Mouse (Mus musculus): Measurements from ENCODE around the gene Cactin. TPM values are rescaled to one million over a fixed set of nuclear protein-coding genes. Genes with fewer than 3 reads are reported as not detected.
A peak's percentile ranks its signal among the peaks of the same experiment; 100 is the strongest.

Cactin gene
- polyA plus RNA-seq, 2 experiments: 25.3 to 50.0 TPM

GRCm38 (mm10) chr10:81314201-81314600 lies 6.7 kb upstream of the Cactin start:
- TF ChIP-seq POLR2A (IDR thresholded peaks at IDR 0.05; ENCODE audit: borderline replicate concordance, extremely low read depth, insufficient read depth, insufficient read length): no peak
- H3K4me2 ChIP-seq (replicated peaks; ENCODE audit: low read depth, low read length, severe bottlenecking): no peak overlapping the region
- 78% methylated on average over 7 of the region's 7 CpGs for WGBS
- H3K4me1 ChIP-seq (ENCODE audit: control insufficient read depth, insufficient read depth, low read length): peaks cover 11% of the 10 kb centered on the region
- DNase-seq (ENCODE audit: low spot score) (no peak), ATAC-seq (ENCODE audit: low FRiP score, low read depth) (no peak)
- H3K27ac ChIP-seq (replicated peaks; ENCODE audit: low read depth, low read length): no peak overlapping the region
- H3K4me3 ChIP-seq (replicated peaks; ENCODE audit: low read length): no peak overlapping the region
- no peak overlapping the region for H3K9ac ChIP-seq (ENCODE audit: low read depth, low read length, severe bottlenecking)
- no peaks in the 10 kb centered on the region for H3K9me3 ChIP-seq (ENCODE audit: control insufficient read depth, low read length)
- no peaks in the 10 kb centered on the region for H3K27me3 ChIP-seq (ENCODE audit: control insufficient read depth, insufficient read depth, low read length)
- H3K36me3 ChIP-seq (ENCODE audit: control insufficient read depth, insufficient read depth, low read length): peaks cover 90% of the 10 kb centered on the region

DNA sequence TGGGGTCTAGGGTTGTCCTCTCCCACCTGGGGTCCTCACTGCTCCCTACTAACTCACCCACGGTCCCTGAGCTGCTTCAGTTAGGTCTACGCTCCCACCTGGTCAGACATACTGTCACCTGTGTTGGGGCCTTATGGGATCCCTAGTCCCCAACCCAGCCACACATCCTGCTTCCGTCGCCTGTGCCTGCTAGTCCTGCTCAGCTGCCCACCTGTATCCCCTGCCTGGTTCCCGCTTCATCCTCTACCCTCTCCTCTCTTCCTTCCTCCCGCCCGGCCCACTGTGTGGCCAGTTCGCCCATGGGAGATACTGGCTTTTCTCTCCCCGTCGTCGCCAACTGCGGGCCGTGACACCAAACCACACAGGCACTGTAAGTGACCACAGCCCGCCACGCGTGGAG lies 5.3 kb upstream of the Cactin start:
- peaks cover 18% of the 10 kb centered on the region for H3K4me1 ChIP-seq (ENCODE audit: control insufficient read depth, insufficient read depth, low read length)
- ATAC-seq (ENCODE audit: low FRiP score, low read depth) (no peak), DNase-seq (ENCODE audit: low spot score) (no peak)
- no peak overlapping the region for H3K4me3 ChIP-seq (replicated peaks; ENCODE audit: low read length)
- no peak overlapping the region for H3K27ac ChIP-seq (replicated peaks; ENCODE audit: low read depth, low read length)
- H3K9me3 ChIP-seq (ENCODE audit: control insufficient read depth, low read length): no peaks in the 10 kb centered on the region
- no peak for TF ChIP-seq POLR2A (IDR thresholded peaks at IDR 0.05; ENCODE audit: borderline replicate concordance, extremely low read depth, insufficient read depth, insufficient read length)
- WGBS: 93% methylated on average over 16 of the region's 16 CpGs
- no peak overlapping the region for H3K9ac ChIP-seq (ENCODE audit: low read depth, low read length, severe bottlenecking)
- H3K4me2 ChIP-seq (replicated peaks; ENCODE audit: low read depth, low read length, severe bottlenecking): no peak overlapping the region
- H3K27me3 ChIP-seq (ENCODE audit: control insufficient read depth, insufficient read depth, low read length): no peaks in the 10 kb centered on the region
- peaks cover 78% of the 10 kb centered on the region for H3K36me3 ChIP-seq (ENCODE audit: control insufficient read depth, insufficient read depth, low read length)

DNA sequence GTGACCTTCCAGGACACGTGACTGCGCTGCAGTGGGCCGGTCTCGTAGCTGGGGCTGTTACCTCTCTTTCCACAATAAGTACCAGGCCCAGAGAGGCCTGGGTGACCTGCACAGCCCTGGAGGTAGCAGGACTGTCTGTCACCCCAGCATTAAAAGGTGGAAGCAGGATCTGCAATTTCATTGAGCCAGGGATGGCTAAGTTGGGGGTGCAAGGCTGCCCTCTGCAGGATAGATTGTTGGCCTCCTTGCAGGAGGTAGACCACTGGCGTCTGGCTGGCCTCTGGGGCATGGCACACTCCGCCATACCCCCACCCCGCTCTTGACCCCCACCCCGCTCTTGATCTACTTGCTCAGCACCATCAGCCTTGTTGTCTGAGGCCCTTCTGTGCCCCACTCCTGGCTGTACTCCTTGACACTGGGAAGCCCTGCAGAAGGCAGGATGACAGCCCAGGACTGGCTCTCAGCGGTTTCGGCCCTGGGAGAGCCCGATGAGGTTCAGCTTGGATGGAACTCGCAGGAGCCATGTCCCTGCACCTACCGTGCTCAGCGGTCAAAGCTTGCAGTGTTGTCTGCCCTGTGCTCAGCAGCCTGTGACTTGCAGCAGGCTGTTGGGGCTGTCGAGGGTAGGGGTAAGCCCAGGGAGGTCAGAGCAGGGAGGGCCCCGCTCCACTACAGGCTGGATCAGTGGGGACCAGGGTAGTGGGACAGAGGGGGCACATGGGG lies 4.4 kb upstream of the Cactin start:
- no peak for TF ChIP-seq POLR2A (IDR thresholded peaks at IDR 0.05; ENCODE audit: borderline replicate concordance, extremely low read depth, insufficient read depth, insufficient read length)
- ATAC-seq (ENCODE audit: low FRiP score, low read depth) (no peak), DNase-seq (ENCODE audit: low spot score) (peak; percentile 42)
- WGBS: 52% methylated on average over 14 of the region's 16 CpGs
- peaks cover 18% of the 10 kb centered on the region for H3K4me1 ChIP-seq (ENCODE audit: control insufficient read depth, insufficient read depth, low read length)
- H3K9ac ChIP-seq (ENCODE audit: low read depth, low read length, severe bottlenecking): peak overlapping the region; percentile 5; the same call in 1 of the 2 replicates
- H3K27ac ChIP-seq (replicated peaks; ENCODE audit: low read depth, low read length): 0 out of 2 replicates have a peak overlapping the region, but pooled peaks have one; percentile 26
- H3K27me3 ChIP-seq (ENCODE audit: control insufficient read depth, insufficient read depth, low read length): no peaks in the 10 kb centered on the region
- H3K4me2 ChIP-seq (replicated peaks; ENCODE audit: low read depth, low read length, severe bottlenecking): peak overlapping the region; percentile 29
- peak overlapping the region; percentile 3 for H3K4me3 ChIP-seq (replicated peaks; ENCODE audit: low read length)
- no peaks in the 10 kb centered on the region for H3K9me3 ChIP-seq (ENCODE audit: control insufficient read depth, low read length)
- peaks cover 69% of the 10 kb centered on the region for H3K36me3 ChIP-seq (ENCODE audit: control insufficient read depth, insufficient read depth, low read length)

- H3K4me2 ChIP-seq (replicated peaks; ENCODE audit: low read depth, low read length, severe bottlenecking): peak overlapping the region; percentile 29
- peak overlapping the region; percentile 5; the same call in 1 of the 2 replicates for H3K9ac ChIP-seq (ENCODE audit: low read depth, low read length, severe bottlenecking)
- peaks cover 61% of the 10 kb centered on the region for H3K36me3 ChIP-seq (ENCODE audit: control insufficient read depth, insufficient read depth, low read length)
- H3K27me3 ChIP-seq (ENCODE audit: control insufficient read depth, insufficient read depth, low read length): no peaks in the 10 kb centered on the region
- ATAC-seq (ENCODE audit: low FRiP score, low read depth) (no peak), DNase-seq (ENCODE audit: low spot score) (peak; percentile 67)
- peaks cover 23% of the 10 kb centered on the region for H3K4me1 ChIP-seq (ENCODE audit: control insufficient read depth, insufficient read depth, low read length)
- no peak overlapping the region for H3K27ac ChIP-seq (replicated peaks; ENCODE audit: low read depth, low read length)
- TF ChIP-seq POLR2A (IDR thresholded peaks at IDR 0.05; ENCODE audit: borderline replicate concordance, extremely low read depth, insufficient read depth, insufficient read length): no peak
- 12% methylated on average over 17 of the region's 20 CpGs for WGBS
- H3K9me3 ChIP-seq (ENCODE audit: control insufficient read depth, low read length): no peaks in the 10 kb centered on the region
- peak overlapping the region; percentile 3 for H3K4me3 ChIP-seq (replicated peaks; ENCODE audit: low read length)
These were observed 3.6 kb upstream of the Cactin start for GRCm38 (mm10) chr10:81317273-81317672.

DNA sequence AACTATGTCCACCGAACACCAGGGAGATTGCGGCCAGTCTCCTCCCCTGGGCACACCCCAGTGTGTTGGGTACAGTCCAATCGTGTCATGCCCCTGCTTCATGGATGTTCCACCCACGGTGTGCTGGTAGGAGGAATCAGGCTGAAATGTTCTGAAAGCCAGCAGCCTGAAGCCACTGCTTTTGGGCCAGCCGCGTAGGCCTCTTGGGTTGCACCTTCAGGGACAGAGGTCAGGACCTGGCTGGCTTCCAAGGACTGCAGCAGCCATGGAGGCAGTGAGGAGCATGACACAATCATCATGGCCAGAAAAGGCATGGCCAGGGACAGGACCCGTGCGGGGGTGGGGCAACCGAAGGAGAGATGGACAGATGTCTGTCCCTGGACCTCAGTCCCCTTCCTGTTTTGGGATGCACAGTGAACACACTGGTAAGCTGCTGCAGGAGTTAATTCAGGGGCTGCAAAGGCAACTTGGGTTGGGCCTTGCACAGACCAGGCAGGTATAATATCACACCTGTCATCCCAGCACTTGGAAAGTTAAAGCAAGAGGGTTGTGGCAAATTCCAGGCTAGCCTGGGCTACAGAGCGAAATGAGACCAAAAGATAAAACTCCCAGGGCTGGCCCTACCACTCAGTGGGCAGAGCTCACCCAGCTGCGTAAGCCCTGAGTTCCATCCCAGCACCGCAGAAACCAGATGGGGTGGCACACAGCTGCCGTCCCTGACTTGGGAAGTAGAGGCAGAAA lies 2.1 kb upstream of the Cactin start:
- H3K9me3 ChIP-seq (ENCODE audit: control insufficient read depth, low read length): no peaks in the 10 kb centered on the region
- peak overlapping the region; percentile 87 for H3K27ac ChIP-seq (replicated peaks; ENCODE audit: low read depth, low read length)
- peak overlapping the region; percentile 47; the same call in 1 of the 2 replicates for H3K9ac ChIP-seq (ENCODE audit: low read depth, low read length, severe bottlenecking)
- H3K27me3 ChIP-seq (ENCODE audit: control insufficient read depth, insufficient read depth, low read length): no peaks in the 10 kb centered on the region
- H3K4me1 ChIP-seq (ENCODE audit: control insufficient read depth, insufficient read depth, low read length): peaks cover 23% of the 10 kb centered on the region
- 92% methylated on average over 13 of the region's 13 CpGs for WGBS
- DNase-seq (ENCODE audit: low spot score) (no peak), ATAC-seq (ENCODE audit: low FRiP score, low read depth) (no peak)
- H3K4me3 ChIP-seq (replicated peaks; ENCODE audit: low read length): no peak overlapping the region
- TF ChIP-seq POLR2A (IDR thresholded peaks at IDR 0.05; ENCODE audit: borderline replicate concordance, extremely low read depth, insufficient read depth, insufficient read length): no peak
- H3K4me2 ChIP-seq (replicated peaks; ENCODE audit: low read depth, low read length, severe bottlenecking): peak overlapping the region; percentile 62
- peaks cover 61% of the 10 kb centered on the region for H3K36me3 ChIP-seq (ENCODE audit: control insufficient read depth, insufficient read depth, low read length)

Data from limb, embryonic 14.5 days (tissue).